Mouse (Mus musculus): Measurements from ENCODE around the gene Dnajb8. TPM values are rescaled to one million over a fixed set of nuclear protein-coding genes. Genes with fewer than 3 reads are reported as not detected.

The Dnajb8 gene
- polyA plus RNA-seq, 3 experiments from 2014 or later = not detected

- no peak for ATAC-seq
Observed at GRCm38 (mm10) chr6:88199718-88200692, 22.1 kb upstream of the Dnajb8 start.

GRCm38 (mm10) chr6:88200693-88201609, 21.1 kb upstream of the Dnajb8 start:
- no peak for ATAC-seq

GRCm38 (mm10) chr6:88201926-88202700, 20.0 kb upstream of the Dnajb8 start:
- ATAC-seq = no peak

- ATAC-seq = no peak
Observed at GRCm38 (mm10) chr6:88202921-88203690, 19.0 kb upstream of the Dnajb8 start.

DNA sequence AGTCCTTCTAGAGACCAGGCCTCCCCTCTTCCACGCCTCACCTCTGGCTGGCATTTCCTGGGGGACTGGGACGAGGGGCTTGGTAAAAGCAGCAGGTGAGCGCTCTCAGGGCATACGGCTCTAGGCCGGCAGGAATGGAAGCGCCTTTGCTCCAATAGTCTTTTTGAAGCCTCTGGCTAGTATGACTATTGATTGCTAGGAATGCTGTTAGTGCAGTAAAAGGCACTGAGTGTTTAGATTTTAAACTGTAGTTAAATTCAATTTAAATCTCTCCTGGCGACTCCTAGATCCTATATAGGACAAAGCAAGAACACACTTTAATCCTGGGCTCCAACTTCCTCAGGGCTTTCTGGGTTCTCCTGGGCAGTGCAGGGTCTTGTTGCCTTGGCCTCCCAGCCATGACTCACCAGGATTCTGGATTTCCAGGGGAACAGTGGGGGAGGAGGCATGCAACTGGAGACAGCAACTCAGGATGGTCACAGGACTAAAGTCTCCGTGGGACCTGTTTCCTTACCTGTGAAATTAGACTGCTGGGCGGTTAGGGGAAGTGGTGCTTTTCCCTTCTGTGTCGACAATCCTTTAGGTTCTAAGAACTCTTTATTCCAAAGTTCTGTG, 18.2 kb upstream of the Dnajb8 start:
- ATAC-seq = no peak

DNA sequence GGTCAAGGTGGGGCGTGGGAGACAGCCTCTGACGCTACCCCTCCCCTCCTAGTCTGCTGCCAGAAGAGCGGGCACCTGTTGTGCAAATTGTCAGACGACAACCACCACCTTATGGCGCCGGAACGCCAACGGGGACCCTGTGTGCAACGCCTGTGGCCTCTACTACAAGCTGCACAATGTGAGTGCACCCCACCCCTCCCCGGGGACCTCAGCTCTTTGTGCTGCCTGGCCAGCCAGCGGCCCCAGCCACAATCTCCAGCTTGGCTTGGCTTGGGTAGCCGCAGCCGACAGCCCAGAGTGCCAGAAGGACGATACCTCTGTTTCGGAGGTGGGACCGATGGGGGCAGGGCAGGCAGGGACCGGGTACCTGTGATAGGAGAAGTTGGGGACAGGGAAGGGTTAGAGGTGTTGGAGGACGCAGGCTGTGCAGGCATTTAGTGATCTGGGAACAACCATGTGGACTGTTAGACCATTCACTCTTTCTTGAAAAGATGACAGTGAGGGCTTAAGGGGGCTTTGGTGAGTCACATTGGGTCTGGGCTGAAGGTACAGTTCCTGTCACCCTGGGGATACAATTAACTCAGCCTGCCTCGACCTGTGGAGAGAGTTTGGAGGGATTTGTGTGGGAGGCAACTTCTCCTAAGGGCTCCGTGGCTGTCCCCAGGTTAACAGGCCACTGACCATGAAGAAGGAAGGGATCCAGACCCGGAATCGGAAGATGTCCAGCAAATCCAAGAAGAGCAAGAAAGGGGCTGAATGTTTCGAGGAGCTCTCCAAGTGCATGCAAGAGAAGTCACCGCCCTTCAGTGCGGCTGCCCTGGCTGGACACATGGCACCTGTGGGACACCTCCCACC, 17.3 kb upstream of the Dnajb8 start:
- ATAC-seq = no peak

- ATAC-seq = no peak
Observed at GRCm38 (mm10) chr6:88205386-88205700, 16.7 kb upstream of the Dnajb8 start.

DNA sequence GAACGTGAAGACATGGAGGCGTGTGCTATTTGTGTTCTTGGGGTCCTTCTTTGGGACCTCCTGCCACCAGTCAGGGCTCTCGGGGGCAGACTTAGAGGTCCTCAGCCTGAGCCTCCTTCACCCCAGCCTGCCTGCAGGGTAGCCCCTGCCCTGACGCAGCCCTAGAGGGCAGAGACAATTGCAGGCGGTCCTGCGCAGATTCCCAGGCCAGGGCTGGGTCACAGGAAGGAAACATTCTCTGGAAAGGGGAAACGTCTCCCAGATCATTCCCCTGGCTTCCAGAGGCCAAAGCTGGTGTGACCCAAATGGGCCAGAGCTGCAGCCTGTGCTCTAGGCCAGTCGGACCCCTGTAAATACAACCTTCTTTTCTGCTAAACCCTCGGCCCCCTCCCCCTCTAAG, 16.1 kb upstream of the Dnajb8 start:
- ATAC-seq = no peak

GRCm38 (mm10) chr6:88206566-88206965, 15.5 kb upstream of the Dnajb8 start:
- ATAC-seq = no peak

GRCm38 (mm10) chr6:88207403-88208033, 14.6 kb upstream of the Dnajb8 start:
- ATAC-seq = no peak

DNA sequence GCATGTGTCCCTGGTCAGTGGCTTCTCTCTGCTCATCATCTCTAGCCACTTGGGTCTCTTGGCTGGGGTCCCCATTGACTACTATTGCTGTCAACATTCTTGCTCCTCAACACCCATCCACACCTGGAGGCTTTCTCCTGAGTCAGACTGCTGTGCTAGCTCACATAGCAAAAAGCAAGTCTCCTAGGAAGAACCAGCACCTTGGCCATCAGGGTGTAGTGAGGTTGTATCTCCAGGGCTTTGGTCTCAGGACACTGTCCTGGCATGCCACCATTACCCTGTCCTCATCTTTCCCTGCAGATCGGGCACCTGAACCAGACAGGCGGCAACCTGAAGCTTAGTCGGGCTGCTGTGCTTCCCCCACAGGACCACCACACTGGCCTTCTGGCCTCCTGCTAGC, 13.7 kb upstream of the Dnajb8 start:
- ATAC-seq = no peak

- no peak for ATAC-seq
Observed at GRCm38 (mm10) chr6:88209453-88209852, 12.6 kb upstream of the Dnajb8 start.

- no peak for ATAC-seq
Observed at GRCm38 (mm10) chr6:88210182-88210581, 11.9 kb upstream of the Dnajb8 start.

GRCm38 (mm10) chr6:88215797-88216196, 6.3 kb upstream of the Dnajb8 start:
- no peak for ATAC-seq

DNA sequence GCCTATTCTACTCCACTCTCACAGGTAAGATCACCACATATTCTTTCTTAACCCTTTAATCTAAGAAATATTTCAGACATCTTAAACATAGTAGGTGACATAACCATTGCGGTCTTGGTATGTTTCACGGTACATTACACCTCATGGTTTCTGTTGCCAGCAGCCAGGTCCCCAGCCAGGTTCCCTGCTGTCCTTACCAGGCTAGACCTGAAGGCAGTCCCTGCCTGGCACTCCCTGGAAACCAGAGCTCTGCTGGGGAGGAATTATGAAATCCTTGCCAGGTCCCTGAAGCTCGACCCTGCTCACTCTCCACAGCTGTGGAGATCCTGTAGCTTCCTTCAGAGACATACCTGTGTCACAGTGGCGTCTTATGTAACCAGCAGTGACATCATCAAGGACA, 5.9 kb upstream of the Dnajb8 start:
- ATAC-seq = no peak

DNA sequence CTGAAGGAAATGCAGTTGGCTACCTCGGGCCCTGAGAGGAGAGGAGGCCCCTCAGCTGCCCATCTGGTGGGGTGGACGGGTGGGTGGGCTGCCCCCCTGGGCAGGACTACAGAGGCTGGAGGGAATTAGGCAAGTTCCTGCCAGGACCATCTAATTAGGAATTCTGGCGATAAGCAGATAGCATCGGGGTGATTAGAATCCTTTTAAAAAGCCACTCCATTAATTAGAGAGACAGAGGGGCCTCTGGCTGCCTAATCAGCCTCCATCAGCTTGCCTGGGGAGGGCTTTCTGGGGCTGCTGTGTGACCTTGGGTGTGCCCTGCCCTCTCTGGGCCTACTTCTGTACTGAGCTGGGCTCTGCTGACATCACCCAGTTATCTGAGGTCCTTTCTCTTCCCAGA, 3.0 kb upstream of the Dnajb8 start:
- no peak for ATAC-seq

DNA sequence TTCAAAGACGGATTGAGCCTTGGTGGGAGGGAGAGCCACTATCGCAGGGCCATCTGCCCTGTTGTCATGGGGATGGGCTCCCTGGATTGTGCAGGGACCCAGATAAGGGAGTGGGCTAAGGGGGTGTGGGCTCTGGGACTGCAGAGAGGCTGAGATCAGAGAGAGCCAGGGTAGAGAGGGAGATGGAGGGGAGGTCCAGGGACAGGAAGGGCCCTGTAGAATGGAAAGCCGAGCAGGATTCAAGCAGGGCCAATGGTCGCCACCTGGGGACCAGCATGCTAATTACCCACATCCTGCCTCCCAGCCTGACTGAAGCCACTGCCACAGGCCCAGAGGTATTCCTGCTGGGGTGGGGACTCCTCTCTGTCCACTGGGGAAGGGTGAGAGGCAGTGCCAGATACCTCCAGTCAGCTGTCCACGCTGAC, 4.5 kb downstream of the Dnajb8 start:
- ATAC-seq = no peak

GRCm38 (mm10) chr6:88227537-88227936, 5.5 kb downstream of the Dnajb8 start:
- no peak for ATAC-seq

- no peak for ATAC-seq
Observed at GRCm38 (mm10) chr6:88229221-88229620, 7.2 kb downstream of the Dnajb8 start.

DNA sequence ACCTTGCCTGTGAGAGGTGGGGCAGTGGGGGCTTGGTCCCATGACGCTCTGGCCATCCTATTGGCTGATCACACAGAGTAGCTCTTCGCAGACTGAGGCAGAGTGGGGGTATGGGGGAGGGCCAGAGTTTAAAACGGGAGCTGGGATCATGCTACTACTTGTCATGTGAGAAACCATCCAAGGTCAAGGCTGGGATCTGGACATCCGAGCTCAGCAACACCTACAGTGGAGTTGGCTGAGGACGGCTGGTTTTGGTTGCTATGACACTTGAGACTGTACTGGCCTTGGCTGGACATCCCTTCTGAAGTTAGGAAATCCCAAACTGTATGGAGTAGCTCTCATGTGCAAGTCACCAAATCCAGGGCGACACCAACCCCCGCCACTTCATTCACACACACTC, 9.8 kb downstream of the Dnajb8 start:
- ATAC-seq = no peak
